Mouse (Mus musculus) olfactory bulb, adult 2 months (tissue): ENCODE data around the gene Ppp6r3.

Source experiments
- CTCF ChIP-seq: fragments of 200-500 bp; IDR thresholded peaks from 2 replicates; pipeline ENCODE4 v1.5.1; 2012; ENCODE audit warnings: low read depth, mild to moderate bottlenecking, low read length, moderate library complexity; ENCODE audit not compliant: insufficient read depth
- POLR2A ChIP-seq: fragments of 200-500 bp; IDR thresholded peaks from 2 replicates; pipeline ENCODE4 v1.6.1; 2012; ENCODE audit warnings: mild to moderate bottlenecking, low read depth, low read length, moderate library complexity; ENCODE audit not compliant: insufficient read depth

- TF ChIP-seq CTCF (no peak), POLR2A (no peak)
Measured at GRCm38 (mm10) chr19:3540997-3541396, 34.6 kb downstream of the Ppp6r3 start.
